Mouse (Mus musculus): ENCODE measurements around the gene Lrrc75a. TPM values are rescaled to one million over a fixed set of nuclear protein-coding genes. Genes with fewer than 3 reads are reported as not detected.
A peak's percentile ranks its signal among the peaks of the same experiment; 100 is the strongest.

The Lrrc75a gene
- total and polyA plus RNA-seq, 2 experiments from 2014 or later: 6.4 to 29.7 TPM

GRCm38 (mm10) chr11:62587034-62587433 lies 61.3 kb downstream of the Lrrc75a start:
- H3K27ac ChIP-seq: no peak overlapping the region
- no peak overlapping the region for H3K4me3 ChIP-seq (ENCODE audit: low read length)
- no peak overlapping the region for H3K4me2 ChIP-seq (ENCODE audit: low read depth, low read length)
- no peak overlapping the region for H3K9ac ChIP-seq (replicated peaks; ENCODE audit: low read length)
- H3K9me3 ChIP-seq (ENCODE audit: low read length): no peaks in the 10 kb centered on the region
- no peak for TF ChIP-seq CTCF (IDR thresholded peaks at IDR 0.05; ENCODE audit: low read depth)
- no peak for ATAC-seq
- no peaks in the 10 kb centered on the region for H3K27me3 ChIP-seq (ENCODE audit: insufficient read depth, low read length)
- DNase-seq (ENCODE audit: low spot score): no peak
- H3K36me3 ChIP-seq (ENCODE audit: insufficient read depth, low read length): no peaks in the 10 kb centered on the region; the same call in 1 of the 2 replicates
- 86% methylated on average over 5 of the region's 5 CpGs for WGBS
- H3K4me1 ChIP-seq (ENCODE audit: insufficient read depth, low read length): no peaks in the 10 kb centered on the region

DNA sequence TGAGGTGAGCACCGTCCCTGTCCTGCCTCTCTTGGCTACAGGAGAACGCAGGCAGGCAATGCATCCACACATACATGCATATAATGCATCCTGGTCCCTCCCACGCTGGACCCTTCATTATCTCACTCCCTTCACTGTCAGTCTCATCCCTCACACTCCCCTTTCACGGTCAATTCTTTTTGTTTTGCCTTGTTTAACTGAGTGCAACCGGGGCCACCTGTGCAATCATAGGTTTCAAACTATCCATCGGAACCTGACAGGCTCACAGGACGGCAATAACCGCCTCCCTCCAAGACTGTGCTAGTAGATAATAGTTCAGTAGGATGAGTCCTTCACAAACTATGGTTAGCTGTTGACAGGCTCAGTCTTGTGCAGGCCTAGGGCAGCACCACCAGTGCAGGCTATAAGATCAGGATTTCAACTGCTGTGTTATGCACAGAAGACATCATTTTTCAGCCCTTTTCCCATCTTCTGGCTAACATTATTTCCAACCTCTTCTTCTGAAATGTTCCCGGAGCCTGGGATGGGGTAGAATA lies 63.6 kb downstream of the Lrrc75a start:
- Histone ChIP-seq H3K4me2 (ENCODE audit: low read depth, low read length) (no peak overlapping the region), H3K9me3 (ENCODE audit: low read length) (no peaks in the 10 kb centered on the region), H3K36me3 (ENCODE audit: insufficient read depth, low read length) (no peaks in the 10 kb centered on the region; the same call in 1 of the 2 replicates), H3K9ac (replicated peaks; ENCODE audit: low read length) (no peak overlapping the region), H3K4me3 (ENCODE audit: low read length) (no peak overlapping the region), H3K27ac (no peak overlapping the region), H3K27me3 (ENCODE audit: insufficient read depth, low read length) (no peaks in the 10 kb centered on the region), H3K4me1 (ENCODE audit: insufficient read depth, low read length) (no peaks in the 10 kb centered on the region)
- 76% methylated on average over 9 of the region's 9 CpGs for WGBS
- no peak for TF ChIP-seq CTCF (IDR thresholded peaks at IDR 0.05; ENCODE audit: low read depth)
- DNase-seq (ENCODE audit: low spot score) (no peak), ATAC-seq (no peak)

DNA sequence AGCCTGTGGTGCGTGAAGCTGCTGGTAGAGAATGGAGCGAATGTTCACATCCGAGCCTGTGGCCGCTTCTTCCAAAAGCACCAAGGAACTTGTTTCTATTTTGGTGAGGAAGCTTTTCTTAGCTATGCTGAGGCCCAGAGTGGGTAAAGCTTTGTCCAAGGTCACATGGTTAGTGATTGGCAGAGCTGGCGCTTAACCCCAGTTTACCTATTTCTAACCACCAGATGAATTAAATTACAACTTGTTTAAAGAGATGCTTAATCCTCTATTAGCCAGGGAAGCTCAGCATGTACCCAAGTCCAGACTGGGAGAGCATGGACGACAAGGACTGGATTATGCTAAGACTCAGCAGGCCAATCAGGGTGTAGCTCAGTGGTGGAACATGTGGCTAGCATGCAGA lies 65.3 kb downstream of the Lrrc75a start:
- no peaks in the 10 kb centered on the region for H3K27me3 ChIP-seq (ENCODE audit: insufficient read depth, low read length)
- H3K36me3 ChIP-seq (ENCODE audit: insufficient read depth, low read length): no peaks in the 10 kb centered on the region; the same call in 1 of the 2 replicates
- no peak for ATAC-seq
- H3K9ac ChIP-seq (replicated peaks; ENCODE audit: low read length): no peak overlapping the region
- no peak for DNase-seq (ENCODE audit: low spot score)
- no peaks in the 10 kb centered on the region for H3K4me1 ChIP-seq (ENCODE audit: insufficient read depth, low read length)
- H3K4me2 ChIP-seq (ENCODE audit: low read depth, low read length): no peak overlapping the region
- WGBS: 58% methylated on average over 6 of the region's 6 CpGs
- H3K4me3 ChIP-seq (ENCODE audit: low read length): no peak overlapping the region
- H3K9me3 ChIP-seq (ENCODE audit: low read length): no peaks in the 10 kb centered on the region
- no peak overlapping the region for H3K27ac ChIP-seq
- TF ChIP-seq CTCF (IDR thresholded peaks at IDR 0.05; ENCODE audit: low read depth): no peak

- no peaks in the 10 kb centered on the region for H3K9me3 ChIP-seq (ENCODE audit: low read length)
- TF ChIP-seq CTCF (IDR thresholded peaks at IDR 0.05; ENCODE audit: low read depth): no peak
- H3K27me3 ChIP-seq (ENCODE audit: insufficient read depth, low read length): no peaks in the 10 kb centered on the region
- peak; percentile 11; the same call in 1 of the 2 replicates for ATAC-seq
- 57% methylated on average over 16 of the region's 16 CpGs for WGBS
- H3K4me3 ChIP-seq (ENCODE audit: low read length): peak overlapping the region; percentile 54
- peak overlapping the region; percentile 84 for H3K27ac ChIP-seq
- 0 out of 2 replicates have a peak, but pooled peaks cover 4% of the 10 kb centered on the region for H3K4me1 ChIP-seq (ENCODE audit: insufficient read depth, low read length)
- peak overlapping the region; percentile 56 for H3K9ac ChIP-seq (replicated peaks; ENCODE audit: low read length)
- no peak for DNase-seq (ENCODE audit: low spot score)
- H3K36me3 ChIP-seq (ENCODE audit: insufficient read depth, low read length): no peaks in the 10 kb centered on the region
- peak overlapping the region; percentile 99 for H3K4me2 ChIP-seq (ENCODE audit: low read depth, low read length)
These were observed 71.7 kb downstream of the Lrrc75a start for GRCm38 (mm10) chr11:62576530-62577152.

DNA sequence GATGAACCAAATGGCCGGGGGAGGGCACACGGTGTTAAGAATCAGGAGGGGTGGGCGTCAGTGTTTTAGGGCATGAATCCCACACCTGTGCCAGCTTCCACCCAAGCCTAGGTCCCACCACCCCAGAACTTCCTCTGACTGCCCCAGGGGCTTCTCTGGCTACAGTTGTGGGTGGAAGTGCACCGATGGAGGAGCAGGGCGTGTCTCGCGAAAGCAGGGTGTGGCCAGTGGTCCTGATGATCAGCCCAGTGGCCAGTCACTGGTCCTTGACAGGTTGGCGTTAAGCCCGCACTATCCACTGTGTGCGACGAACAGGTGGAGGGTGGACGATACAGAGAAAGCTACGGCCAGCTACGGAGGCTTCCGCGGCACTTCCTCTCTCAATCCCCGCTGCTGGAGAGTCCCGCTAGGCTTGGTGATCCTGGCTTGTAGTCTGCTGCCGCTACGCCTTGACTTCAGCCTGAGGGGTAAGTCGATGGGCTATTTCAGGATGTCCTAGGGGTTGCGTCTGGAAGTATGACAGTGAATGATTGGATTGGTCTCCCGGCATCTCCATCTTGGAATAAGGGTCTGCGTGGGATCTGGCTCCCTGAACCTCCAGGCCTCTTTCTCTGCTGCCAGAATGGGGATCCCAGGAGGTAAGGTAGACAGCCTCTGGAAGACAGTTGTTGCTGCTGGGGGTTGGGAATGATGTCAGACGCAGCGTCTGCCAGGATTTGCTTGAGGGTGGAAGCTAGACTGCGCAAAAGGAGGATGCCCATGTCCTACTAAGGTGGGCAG lies 72.5 kb downstream of the Lrrc75a start:
- peak; percentile 79 for ATAC-seq
- Histone ChIP-seq H3K9me3 (ENCODE audit: low read length) (no peaks in the 10 kb centered on the region), H3K36me3 (ENCODE audit: insufficient read depth, low read length) (no peaks in the 10 kb centered on the region), H3K9ac (replicated peaks; ENCODE audit: low read length) (peak overlapping the region; percentile 56), H3K4me3 (ENCODE audit: low read length) (peak overlapping the region; percentile 54), H3K27ac (peak overlapping the region; percentile 84), H3K4me1 (ENCODE audit: insufficient read depth, low read length) (0 out of 2 replicates have a peak, but pooled peaks cover 4% of the 10 kb centered on the region), H3K4me2 (ENCODE audit: low read depth, low read length) (peak overlapping the region; percentile 99), H3K27me3 (ENCODE audit: insufficient read depth, low read length) (no peaks in the 10 kb centered on the region)
- peak; percentile 69 for DNase-seq (ENCODE audit: low spot score)
- 0 out of 2 replicates have a peak, but pooled peaks have one; percentile 1 for TF ChIP-seq CTCF (IDR thresholded peaks at IDR 0.05; ENCODE audit: low read depth)
- WGBS: 5% methylated on average over 27 of the region's 27 CpGs

GRCm38 (mm10) chr11:62575297-62575658 lies 73.0 kb downstream of the Lrrc75a start:
- peak; percentile 97 for TF ChIP-seq CTCF (IDR thresholded peaks at IDR 0.05; ENCODE audit: low read depth)
- Histone ChIP-seq H3K27me3 (ENCODE audit: insufficient read depth, low read length) (no peaks in the 10 kb centered on the region), H3K4me3 (ENCODE audit: low read length) (peak overlapping the region; percentile 54), H3K9ac (replicated peaks; ENCODE audit: low read length) (peak overlapping the region; percentile 56), H3K27ac (peak overlapping the region; percentile 84), H3K4me2 (ENCODE audit: low read depth, low read length) (peak overlapping the region; percentile 99), H3K9me3 (ENCODE audit: low read length) (no peaks in the 10 kb centered on the region), H3K4me1 (ENCODE audit: insufficient read depth, low read length) (0 out of 2 replicates have a peak, but pooled peaks cover 4% of the 10 kb centered on the region), H3K36me3 (ENCODE audit: insufficient read depth, low read length) (no peaks in the 10 kb centered on the region)
- DNase-seq (ENCODE audit: low spot score) (peak; percentile 95), ATAC-seq (peak; percentile 84)
- under 1% methylated on average over 9 of the region's 9 CpGs for WGBS
